Mouse (Mus musculus) olfactory bulb, adult 2 months (tissue): ENCODE results near the gene Emid1.

Source experiments
- CTCF ChIP-seq: fragments of 200-500 bp; IDR thresholded peaks from 2 replicates; pipeline ENCODE4 v1.5.1; 2012; ENCODE audit warnings: low read depth, mild to moderate bottlenecking, low read length, moderate library complexity; ENCODE audit not compliant: insufficient read depth
- POLR2A ChIP-seq: fragments of 200-500 bp; IDR thresholded peaks from 2 replicates; pipeline ENCODE4 v1.6.1; 2012; ENCODE audit warnings: mild to moderate bottlenecking, low read depth, low read length, moderate library complexity; ENCODE audit not compliant: insufficient read depth

DNA sequence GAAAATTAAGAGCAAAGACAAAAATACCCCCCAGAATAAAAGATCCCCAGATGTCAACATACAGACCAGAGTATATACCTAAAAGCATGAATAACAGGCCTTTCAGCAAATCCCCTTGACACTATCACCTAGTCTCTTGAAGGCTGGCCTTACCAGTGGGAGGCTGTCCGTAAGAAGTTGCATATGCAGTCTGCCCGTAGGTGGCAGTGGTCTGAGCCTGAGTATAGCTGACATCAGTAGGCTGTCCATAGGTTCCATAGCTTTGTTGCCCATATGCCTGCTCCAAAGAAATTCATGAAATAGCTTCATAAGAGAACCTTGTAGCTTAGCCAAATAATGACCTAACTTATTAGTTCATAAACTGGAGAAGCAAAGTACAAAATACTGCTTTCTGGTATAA, 60.4 kb downstream of the Emid1 start:
- no peak for TF ChIP-seq CTCF
- TF ChIP-seq POLR2A: no peak
